Mouse (Mus musculus) lung, adult 2 months (tissue): Measurements from ENCODE around the gene Cped1.

Experiments
- CTCF ChIP-seq: fragments of 200-500 bp; IDR thresholded peaks from 2 replicates; pipeline ENCODE4 v1.5.1; 2011; ENCODE audit warnings: mild to moderate bottlenecking, low read length, control low read depth; ENCODE audit not compliant: insufficient read depth
- POLR2A ChIP-seq: fragments of 200-500 bp; IDR thresholded peaks from 2 replicates; pipeline ENCODE4 v1.6.1; 2011; ENCODE audit warnings: low read depth, mild to moderate bottlenecking, control low read depth, low read length, borderline replicate concordance; ENCODE audit errors: extremely low read depth

GRCm38 (mm10) chr6:22072737-22073136 lies 87.0 kb downstream of the Cped1 start:
- TF ChIP-seq POLR2A (no peak), CTCF (no peak)
